Mouse (Mus musculus) B cell, adult 2 months (primary cell): Measurements from ENCODE around the gene Slc39a11.

Experiments used
- DNase-seq, 2 experiments: peaks; one replicate each; pipeline ENCODE4 v3.0.0; 2022

Slc39a11 gene

GRCm38 (mm10) chr11:113649353-113650210 lies at the start of gene Slc39a11:
TSS of gene Slc39a11 (minus strand) at chr11:113650079.
- peak; percentile 76 to 81 for DNase-seq

- DNase-seq, result no peak
Measured at GRCm38 (mm10) chr11:113699643-113700042, 49.8 kb upstream of the Slc39a11 start.

GRCm38 (mm10) chr11:113698013-113698545 lies 48.2 kb upstream of the Slc39a11 start:
- DNase-seq, result no peak

- no peak for DNase-seq
Measured at GRCm38 (mm10) chr11:113697571-113697970, 47.7 kb upstream of the Slc39a11 start.

GRCm38 (mm10) chr11:113691851-113692250 lies 42.0 kb upstream of the Slc39a11 start:
- peak in 1 of 2 experiments; percentile 15 for DNase-seq

GRCm38 (mm10) chr11:113691318-113691717 lies 41.4 kb upstream of the Slc39a11 start:
- no peak for DNase-seq

GRCm38 (mm10) chr11:113690506-113690905 lies 40.6 kb upstream of the Slc39a11 start:
- no peak for DNase-seq

GRCm38 (mm10) chr11:113687031-113687430 lies 37.2 kb upstream of the Slc39a11 start:
- DNase-seq, result no peak

- no peak for DNase-seq
Measured at GRCm38 (mm10) chr11:113684707-113685426, 35.0 kb upstream of the Slc39a11 start.

- DNase-seq, result peak; percentile 95
Measured at GRCm38 (mm10) chr11:113683957-113684706, 34.3 kb upstream of the Slc39a11 start, which contains the start of the genes Fam104a and D11Wsu47e. TSS of gene Fam104a (minus strand) at chr11:113684155. TSS of gene D11Wsu47e (plus strand) at chr11:113684412.

- DNase-seq, result no peak
Measured at GRCm38 (mm10) chr11:113683627-113683956, 33.7 kb upstream of the Slc39a11 start.

- DNase-seq, result peak; percentile 46 to 54
Measured at GRCm38 (mm10) chr11:113682897-113683626, 33.2 kb upstream of the Slc39a11 start.

- DNase-seq, result no peak
Measured at GRCm38 (mm10) chr11:113681979-113682378, 32.1 kb upstream of the Slc39a11 start.

- no peak for DNase-seq
Measured at GRCm38 (mm10) chr11:113680954-113681353, 31.1 kb upstream of the Slc39a11 start.

- DNase-seq, result no peak
Measured at GRCm38 (mm10) chr11:113678373-113678772, 28.5 kb upstream of the Slc39a11 start.

- DNase-seq, result no peak
Measured at GRCm38 (mm10) chr11:113677378-113677777, 27.5 kb upstream of the Slc39a11 start.

GRCm38 (mm10) chr11:113676847-113677246 lies 27.0 kb upstream of the Slc39a11 start:
- DNase-seq, result no peak

GRCm38 (mm10) chr11:113674595-113674994 lies 24.7 kb upstream of the Slc39a11 start:
- DNase-seq, result no peak

- no peak for DNase-seq
Measured at GRCm38 (mm10) chr11:113673614-113674013, 23.7 kb upstream of the Slc39a11 start.

GRCm38 (mm10) chr11:113669711-113670110 lies 19.8 kb upstream of the Slc39a11 start:
- DNase-seq, result no peak

- no peak for DNase-seq
Measured at GRCm38 (mm10) chr11:113668857-113669256, 19.0 kb upstream of the Slc39a11 start.

- no peak for DNase-seq
Measured at GRCm38 (mm10) chr11:113667704-113668103, 17.8 kb upstream of the Slc39a11 start.
